18 mouse cellular contexts compared by ENCODE assay signal in genomic region chr9:118701791-118702190, GRCm38 (mm10).
DNase-seq lines count a peak whose midpoint lies in the region; ATAC-seq and TF ChIP-seq lines count a peak whose summit lies in the region.
"Had no signal": no experiment of that assay in that cellular context is flagged by ENCODE, and none has a peak within 500 bp of the region (broad histone marks: within the 10 kb centered on the region; RNA-seq: fewer than 3 reads in every experiment).

No protein-coding gene starts in this region.

- H3K9me3 ChIP-seq in heart, embryonic 11.5 days (replicated peaks; ENCODE audit: control insufficient read depth, low read length), result no peaks in the 10 kb centered on the region
- H3K9me3 ChIP-seq in kidney, postnatal 0 days (replicated peaks; ENCODE audit: low read length), result no peaks in the 10 kb centered on the region
- H3K9me3 ChIP-seq in limb, embryonic 10.5 days (replicated peaks), result no peaks in the 10 kb centered on the region
- no peaks in the 10 kb centered on the region for H3K9me3 ChIP-seq in stomach, embryonic 14.5 days (ENCODE audit: control insufficient read depth, low read depth, low read length)
- H3K9me3 ChIP-seq: forebrain, embryonic 10.5 days; hindbrain, embryonic 13.5 days had no signal

- 52% methylated on average over 2 of the region's 2 CpGs for WGBS in heart, embryonic 11.5 days (ENCODE audit: insufficient replicate concordance)
- 81% methylated on average over 2 of the region's 2 CpGs for WGBS in kidney, postnatal 0 days
- 96% methylated on average over 2 of the region's 2 CpGs for WGBS in limb, embryonic 10.5 days
- 61% methylated on average over 2 of the region's 2 CpGs for WGBS in stomach, embryonic 14.5 days

- no peak for ATAC-seq in heart, embryonic 11.5 days (replicated peaks; ENCODE audit: insufficient number of reproducible peaks, low FRiP score, low TSS enrichment)
- no peak for ATAC-seq in kidney, postnatal 0 days (replicated peaks; ENCODE audit: low FRiP score, low read depth)
- no peak for ATAC-seq in stomach, embryonic 14.5 days (ENCODE audit: insufficient number of reproducible peaks, insufficient read depth, low FRiP score, low read depth)

- intact Hi-C loops in heart, postnatal 25 days (cut with DNase I), result no loop called here

- H3K4me3 ChIP-seq in heart, embryonic 11.5 days (ENCODE audit: low read depth, low read length), result no peak overlapping the region
- H3K4me3 ChIP-seq in kidney, postnatal 0 days (replicated peaks; ENCODE audit: low read depth, low read length), result no peak overlapping the region
- no peak overlapping the region for H3K4me3 ChIP-seq in limb, embryonic 10.5 days
- no peak overlapping the region for H3K4me3 ChIP-seq in stomach, embryonic 14.5 days (ENCODE audit: low read depth, low read length)
- H3K4me3 ChIP-seq: forebrain, embryonic 10.5 days; hindbrain, embryonic 13.5 days had no signal

- DNase-seq in heart, postnatal 25 days (ENCODE audit: low spot score), result no peak
- no peak for DNase-seq in kidney, postnatal 0 days (ENCODE audit: low spot score)
- no peak for DNase-seq in kidney, postnatal 14 days
- DNase-seq in limb, embryonic 10.5 days (ENCODE audit: low spot score), result no peak
- DNase-seq in adipocyte (ENCODE audit: low spot score), result no peak
- DNase-seq: adrenal gland, adult 2 months; cerebellum, adult 9-11 months; gastrocnemius, postnatal 14 days; kidney, adult 11 months; liver; midbrain, embryonic 14.5 days; thymus, postnatal 36 days had no signal

- H3K27me3 ChIP-seq in heart, embryonic 11.5 days (ENCODE audit: control insufficient read depth, insufficient read depth, low read length), result no peaks in the 10 kb centered on the region
- H3K27me3 ChIP-seq in kidney, postnatal 0 days (ENCODE audit: insufficient read depth, low read length), result no peaks in the 10 kb centered on the region
- no peaks in the 10 kb centered on the region for H3K27me3 ChIP-seq in limb, embryonic 10.5 days (ENCODE audit: low read depth, poor library complexity, severe bottlenecking)
- no peaks in the 10 kb centered on the region for H3K27me3 ChIP-seq in stomach, embryonic 14.5 days (ENCODE audit: control insufficient read depth, insufficient read depth, low read length)
- H3K27me3 ChIP-seq: CH12.LX; hindbrain, embryonic 13.5 days had no signal

- no peaks in the 10 kb centered on the region for H3K36me3 ChIP-seq in heart, embryonic 11.5 days (ENCODE audit: control insufficient read depth, insufficient read depth, low read length)
- H3K36me3 ChIP-seq in kidney, postnatal 0 days (ENCODE audit: insufficient read depth, low read length), result 0 out of 2 replicates have a peak, but pooled peaks cover 3% of the 10 kb centered on the region
- peaks cover 20% of the 10 kb centered on the region for H3K36me3 ChIP-seq in limb, embryonic 10.5 days
- no peaks in the 10 kb centered on the region; the same call in 1 of the 2 replicates for H3K36me3 ChIP-seq in stomach, embryonic 14.5 days (ENCODE audit: control insufficient read depth, insufficient read depth, low read length)
- H3K36me3 ChIP-seq: hindbrain, embryonic 13.5 days had no signal

- peak overlapping the region; percentile 13 for H3K27ac ChIP-seq in heart, embryonic 11.5 days (ENCODE audit: low read depth, low read length)
- 0 out of 2 replicates have a peak overlapping the region, but pooled peaks have one; percentile 31 for H3K27ac ChIP-seq in kidney, postnatal 0 days
- H3K27ac ChIP-seq in limb, embryonic 10.5 days, result peak overlapping the region; percentile 77
- H3K27ac ChIP-seq in stomach, embryonic 14.5 days (ENCODE audit: low read length), result peak overlapping the region; percentile 69
- H3K27ac ChIP-seq: forebrain, embryonic 10.5 days; hindbrain, embryonic 13.5 days; macrophage had no signal

- no peak overlapping the region for H3K4me2 ChIP-seq in heart, embryonic 11.5 days
- H3K4me2 ChIP-seq in kidney, postnatal 0 days (ENCODE audit: low read length), result no peak overlapping the region
- no peak overlapping the region for H3K4me2 ChIP-seq in stomach, embryonic 14.5 days (replicated peaks; ENCODE audit: low read depth, low read length)
- H3K4me2 ChIP-seq: hindbrain, embryonic 13.5 days had no signal

- no peak for TF ChIP-seq CTCF in kidney, postnatal 0 days (IDR thresholded peaks at IDR 0.05; ENCODE audit: low read depth)

- peaks cover 21% of the 10 kb centered on the region for H3K4me1 ChIP-seq in heart, embryonic 11.5 days (ENCODE audit: control insufficient read depth, insufficient read depth, low read length)
- H3K4me1 ChIP-seq in kidney, postnatal 0 days (replicated peaks; ENCODE audit: insufficient read depth, low read length), result peaks cover 22% of the 10 kb centered on the region
- H3K4me1 ChIP-seq in limb, embryonic 10.5 days, result peaks cover 34% of the 10 kb centered on the region
- peaks cover 42% of the 10 kb centered on the region for H3K4me1 ChIP-seq in stomach, embryonic 14.5 days (ENCODE audit: control insufficient read depth, insufficient read depth, low read length)

- no peak overlapping the region for H3K9ac ChIP-seq in heart, embryonic 11.5 days (ENCODE audit: low read depth, low read length)
- H3K9ac ChIP-seq in kidney, postnatal 0 days (ENCODE audit: low read depth, low read length), result no peak overlapping the region
- no peak overlapping the region for H3K9ac ChIP-seq in stomach, embryonic 14.5 days (replicated peaks; ENCODE audit: low read depth, low read length)
- H3K9ac ChIP-seq: hindbrain, embryonic 13.5 days had no signal

Comparison
In these comparisons a context has a peak if more than half of its experiments do, and no peak if none do; other contexts are left out.
1. H3K27ac ChIP-seq: peak in every context shown above with its lines; median percentile 77 in limb, embryonic 10.5 days; 69 in stomach, embryonic 14.5 days; 31 in kidney, postnatal 0 days; 13 in heart, embryonic 11.5 days.